Mouse (Mus musculus) midbrain, embryonic 14.5 days (tissue): Measurements from ENCODE around the gene Dhrs7b. TPM values are rescaled to one million over a fixed set of nuclear protein-coding genes. Genes with fewer than 3 reads are reported as not detected.

ENCODE experiments used
- ATAC-seq: fragments of 200-750 bp; cut with Nextera tagmentation; 2 replicates; pipeline ENCODE4 v1.8.0; 2017; ENCODE audit warnings: moderate number of reproducible peaks, moderate library complexity; ENCODE audit not compliant: low FRiP score, low TSS enrichment
- DNase-seq: peaks from one replicate; pipeline ENCODE4 v3.0.0-alpha.2; 2015
- H3K27ac ChIP-seq: fragments of 300-500 bp; sonication (generic); replicated peaks from 2 replicates; pipeline ENCODE4 v1.5.1; 2014; ENCODE audit warnings: mild to moderate bottlenecking, low read depth, low read length, moderate library complexity
- H3K27me3 ChIP-seq: fragments of 300-500 bp; sonication (generic); 2 replicates; pipeline ENCODE4 v1.6.1; 2014; ENCODE audit warnings: low read length, control low read depth, mixed read lengths; ENCODE audit not compliant: control insufficient read depth, insufficient read depth
- H3K36me3 ChIP-seq: fragments of 300-500 bp; sonication (generic); 2 replicates; pipeline ENCODE4 v1.6.1; 2014; ENCODE audit warnings: low read length, control low read depth; ENCODE audit not compliant: control insufficient read depth, insufficient read depth
- H3K4me1 ChIP-seq: fragments of 300-500 bp; sonication (generic); 2 replicates; pipeline ENCODE4 v1.6.1; 2014; ENCODE audit warnings: mild to moderate bottlenecking, antibody characterized with exemption, low read length, control low read depth; ENCODE audit not compliant: control insufficient read depth, insufficient read depth
- H3K4me2 ChIP-seq: fragments of 300-500 bp; sonication (generic); 2 replicates; pipeline ENCODE4 v1.6.1; 2014; ENCODE audit warnings: mild to moderate bottlenecking, low read length, moderate library complexity
- H3K4me3 ChIP-seq: fragments of 300-500 bp; sonication (generic); replicated peaks from 2 replicates; pipeline ENCODE4 v1.5.1; 2014; ENCODE audit warnings: low read depth, low read length
- H3K9ac ChIP-seq: fragments of 300-500 bp; sonication (generic); replicated peaks from 2 replicates; pipeline ENCODE4 v1.6.1; 2014; ENCODE audit warnings: mild to moderate bottlenecking, low read length, moderate library complexity
- H3K9me3 ChIP-seq: fragments of 300-500 bp; sonication (generic); 2 replicates; pipeline ENCODE4 v1.6.1; 2016; ENCODE audit warnings: low read length, control low read depth, mixed read lengths; ENCODE audit not compliant: control insufficient read depth
- WGBS: fragments of 180-500 bp; shearing (Covaris S2); extraction: QIAGEN DNeasy Blood & Tissue Kit; methylation state at CpG from one replicate; pipeline ENCODE4 v1.1.7; 2014; 5-methylcytosine and 5-hydroxymethylcytosine counted together
- polyA plus RNA-seq: library from polyadenylated mRNA; unstranded; fragments of >200 nt; fragmentation: Nextera tagmentation; extraction: Ambion mirVana; gene quantifications from 2 replicates; pipeline ENCODE4 v1.2.1, GENCODE M21; 2014

The Dhrs7b gene
- polyA plus RNA-seq, result 27.0 and 30.7 TPM in 2 replicates

- Histone ChIP-seq H3K27ac (peak within 1 kb of the TSS; percentile 76), H3K9me3 (no peaks in the 10 kb centered on the region), H3K4me2 (peak within 1 kb of the TSS; percentile 83), H3K36me3 (no peaks in the 10 kb centered on the region), H3K4me3 (peak within 1 kb of the TSS; percentile 61), H3K9ac (peak within 1 kb of the TSS; percentile 74), H3K27me3 (no peaks in the 10 kb centered on the region), H3K4me1 (peaks cover 5% of the 10 kb centered on the region; the same call in 1 of the 2 replicates)
- ATAC-seq (peak; percentile 92), DNase-seq (peak; percentile 95)
- WGBS, result under 1% methylated on average over 34 of the region's 34 CpGs
Observed at GRCm38 (mm10) chr11:60830433-60831052, at the start of gene Dhrs7b. Dhrs7b (plus strand) TSS chr11:60830631.

- no peak overlapping the region for H3K4me2 ChIP-seq
- no peak for ATAC-seq
- peaks cover 32% of the 10 kb centered on the region for H3K4me1 ChIP-seq
- H3K4me3 ChIP-seq, result no peak overlapping the region
- H3K27me3 ChIP-seq, result no peaks in the 10 kb centered on the region
- H3K36me3 ChIP-seq, result peaks cover 71% of the 10 kb centered on the region
- H3K27ac ChIP-seq, result no peak overlapping the region
- no peak for DNase-seq
- no peak overlapping the region for H3K9ac ChIP-seq
- WGBS, result 93% methylated on average over 8 of the region's 8 CpGs
- H3K9me3 ChIP-seq, result no peaks in the 10 kb centered on the region
Observed at GRCm38 (mm10) chr11:60784179-60784922, 46.1 kb upstream of the Dhrs7b start.

- no peak for DNase-seq
- no peaks in the 10 kb centered on the region for H3K4me1 ChIP-seq
- WGBS, result 53% methylated on average over 1 of the region's 1 CpGs
- H3K9me3 ChIP-seq, result no peaks in the 10 kb centered on the region
- H3K4me3 ChIP-seq, result no peak overlapping the region
- H3K27me3 ChIP-seq, result no peaks in the 10 kb centered on the region
- no peak for ATAC-seq
- H3K9ac ChIP-seq, result no peak overlapping the region
- no peak overlapping the region for H3K27ac ChIP-seq
- H3K36me3 ChIP-seq, result peaks cover 71% of the 10 kb centered on the region
- no peak overlapping the region for H3K4me2 ChIP-seq
Observed at GRCm38 (mm10) chr11:60787595-60787994, 42.8 kb upstream of the Dhrs7b start.

- H3K4me1 ChIP-seq, result no peaks in the 10 kb centered on the region
- WGBS, result 84% methylated on average over 2 of the region's 2 CpGs
- ATAC-seq, result no peak
- H3K36me3 ChIP-seq, result peaks cover 52% of the 10 kb centered on the region
- H3K9ac ChIP-seq, result no peak overlapping the region
- no peak overlapping the region for H3K4me3 ChIP-seq
- no peak overlapping the region for H3K27ac ChIP-seq
- H3K27me3 ChIP-seq, result no peaks in the 10 kb centered on the region
- no peak for DNase-seq
- H3K4me2 ChIP-seq, result no peak overlapping the region
- H3K9me3 ChIP-seq, result no peaks in the 10 kb centered on the region
Observed at GRCm38 (mm10) chr11:60790472-60790871, 40.0 kb upstream of the Dhrs7b start.

- H3K9ac ChIP-seq, result no peak overlapping the region
- no peak overlapping the region for H3K4me2 ChIP-seq
- ATAC-seq, result no peak
- WGBS, result 95% methylated on average over 11 of the region's 11 CpGs
- H3K36me3 ChIP-seq, result peaks cover 8% of the 10 kb centered on the region; the same call in 1 of the 2 replicates
- no peak overlapping the region for H3K4me3 ChIP-seq
- no peak for DNase-seq
- no peaks in the 10 kb centered on the region for H3K27me3 ChIP-seq
- no peak overlapping the region for H3K27ac ChIP-seq
- H3K4me1 ChIP-seq, result no peaks in the 10 kb centered on the region
- no peaks in the 10 kb centered on the region for H3K9me3 ChIP-seq
Observed at GRCm38 (mm10) chr11:60796342-60796741, 34.1 kb upstream of the Dhrs7b start.

- no peak overlapping the region for H3K27ac ChIP-seq
- no peaks in the 10 kb centered on the region for H3K4me1 ChIP-seq
- H3K9me3 ChIP-seq, result no peaks in the 10 kb centered on the region
- H3K4me2 ChIP-seq, result no peak overlapping the region
- H3K4me3 ChIP-seq, result no peak overlapping the region
- H3K27me3 ChIP-seq, result no peaks in the 10 kb centered on the region
- ATAC-seq (no peak), DNase-seq (no peak)
- H3K9ac ChIP-seq, result no peak overlapping the region
- H3K36me3 ChIP-seq, result peaks cover 3% of the 10 kb centered on the region; the same call in 1 of the 2 replicates
- 92% methylated on average over 4 of the region's 4 CpGs for WGBS
Observed at GRCm38 (mm10) chr11:60799977-60800376, 30.5 kb upstream of the Dhrs7b start.

- H3K27ac ChIP-seq, result no peak overlapping the region
- no peak overlapping the region for H3K4me3 ChIP-seq
- no peaks in the 10 kb centered on the region for H3K9me3 ChIP-seq
- H3K36me3 ChIP-seq, result peaks cover 3% of the 10 kb centered on the region; the same call in 1 of the 2 replicates
- no peak overlapping the region for H3K9ac ChIP-seq
- no peak overlapping the region for H3K4me2 ChIP-seq
- H3K4me1 ChIP-seq, result no peaks in the 10 kb centered on the region
- ATAC-seq (no peak), DNase-seq (no peak)
- no peaks in the 10 kb centered on the region for H3K27me3 ChIP-seq
- WGBS, result 91% methylated on average over 1 of the region's 1 CpGs
Observed at GRCm38 (mm10) chr11:60800892-60801291, 29.5 kb upstream of the Dhrs7b start.

- WGBS, result 85% methylated on average over 4 of the region's 4 CpGs
- Histone ChIP-seq H3K9ac (no peak overlapping the region), H3K4me2 (no peak overlapping the region), H3K4me3 (no peak overlapping the region), H3K27ac (no peak overlapping the region), H3K4me1 (no peaks in the 10 kb centered on the region), H3K36me3 (no peaks in the 10 kb centered on the region), H3K9me3 (no peaks in the 10 kb centered on the region), H3K27me3 (no peaks in the 10 kb centered on the region)
- ATAC-seq (no peak), DNase-seq (peak; percentile 48)
Observed at GRCm38 (mm10) chr11:60808286-60809070, 22.0 kb upstream of the Dhrs7b start.
